Mouse (Mus musculus) MEL (cell line): Measurements from ENCODE around the gene Ppm1g.

Source experiments
- EP300 ChIP-seq, 2 experiments: IDR thresholded peaks; 2 replicates each; pipeline ENCODE4 v1.6.1; 2011; ENCODE audit warnings: improper control_type of control experiment in 2 of 2, low read length in 2 of 2, low read depth in 1 of 2, mild to moderate bottlenecking in 1 of 2
- TAL1 ChIP-seq: IDR thresholded peaks from 2 replicates; pipeline ENCODE4 v1.6.1; 2012; ENCODE audit warnings: mild to moderate bottlenecking, inconsistent platforms, low read length, moderate library complexity, mixed read lengths

DNA sequence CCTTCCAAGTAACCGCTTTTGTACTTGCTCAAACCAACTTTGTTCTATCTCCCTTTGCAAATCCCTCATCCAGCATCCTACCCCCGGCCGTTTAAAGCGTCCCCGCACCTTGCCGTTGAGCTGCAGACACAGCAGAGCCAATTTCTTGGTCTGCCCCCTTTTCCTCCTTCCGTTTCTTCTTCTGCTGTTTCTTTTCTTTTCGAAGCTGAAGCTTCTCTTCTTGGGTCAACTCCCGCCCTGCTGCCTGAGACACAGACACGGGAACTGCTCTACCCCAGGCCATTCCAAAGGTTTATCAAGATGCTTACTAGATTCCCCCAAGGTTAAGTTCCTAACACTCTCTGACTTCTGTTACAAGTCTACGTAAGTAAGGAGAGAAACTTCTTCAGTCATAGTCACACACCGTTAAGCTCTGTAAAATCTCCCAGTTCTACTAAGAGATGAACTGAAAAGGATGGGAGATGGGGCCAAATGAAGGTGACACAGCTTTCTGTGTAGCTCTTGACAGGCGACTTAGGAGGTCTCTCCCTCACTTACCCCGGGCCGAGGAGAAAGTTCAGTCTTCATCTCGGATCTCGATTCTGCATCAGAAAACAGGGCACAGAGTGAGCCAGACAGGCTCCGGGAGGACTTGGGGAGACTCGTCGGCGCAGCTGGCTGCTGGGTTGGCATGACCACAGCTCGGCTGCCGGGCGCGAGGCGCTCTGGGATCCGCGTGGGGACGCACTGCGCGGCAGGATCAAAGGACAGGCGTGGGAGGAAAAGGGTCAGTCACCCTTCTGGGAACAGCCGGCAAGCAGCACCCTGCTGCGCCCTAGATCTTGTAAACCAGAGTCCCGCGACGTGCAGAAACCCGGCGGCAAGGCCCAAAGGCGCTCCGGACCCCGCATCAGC is 28.2 kb downstream of the Ppm1g start:
- TF ChIP-seq EP300 (IDR thresholded peaks at IDR 0.05; ENCODE audit: low read depth in 1 of 2, low read length in 2 of 2) (no peak), TAL1 (no peak)
